Mouse (Mus musculus) kidney, adult 2 months (tissue): ENCODE results near the gene Kri1. TPM values are rescaled to one million over a fixed set of nuclear protein-coding genes. Genes with fewer than 3 reads are reported as not detected.
"Not testable (repeated sequence)": the region's sequence is repeated elsewhere in the genome, so short reads cannot be mapped to it uniquely, and the experiment has no call there.

Experiments
- DNase-seq: peaks from one replicate; pipeline ENCODE4 v3.0.0; 2021
- H3K27ac ChIP-seq: fragments of 200-500 bp; 2 replicates; pipeline ENCODE4 v1.5.1; 2012; ENCODE audit warnings: low read depth, low read length, control low read depth, inconsistent platforms; ENCODE audit not compliant: insufficient read depth
- H3K27me3 ChIP-seq: fragments of 200-500 bp; replicated peaks from 2 replicates; pipeline ENCODE4 v1.6.1; 2012; ENCODE audit warnings: mild to moderate bottlenecking, moderate library complexity, low read length, inconsistent platforms; ENCODE audit not compliant: control insufficient read depth, insufficient read depth
- H3K36me3 ChIP-seq: fragments of 200-500 bp; 2 replicates; pipeline ENCODE4 v1.6.1; 2012; ENCODE audit warnings: mild to moderate bottlenecking, moderate library complexity, low read length, inconsistent platforms; ENCODE audit not compliant: control insufficient read depth, insufficient read depth
- H3K4me1 ChIP-seq: fragments of 200-500 bp; 2 replicates; pipeline ENCODE4 v1.6.1; 2011; ENCODE audit warnings: low read length; ENCODE audit not compliant: control insufficient read depth, insufficient read depth
- H3K4me3 ChIP-seq: fragments of 200-500 bp; 2 replicates; pipeline ENCODE4 v1.5.1; 2011; ENCODE audit warnings: mild to moderate bottlenecking, low read depth, low read length, control low read depth; ENCODE audit not compliant: insufficient read depth
- CTCF ChIP-seq: fragments of 200-500 bp; conservative IDR thresholded peaks from 2 replicates; pipeline ENCODE4 v1.5.1; 2011; ENCODE audit warnings: low read depth, mild to moderate bottlenecking, control low read depth, low read length, moderate library complexity, mixed read lengths; ENCODE audit not compliant: insufficient read depth, insufficient read length
- POLR2A ChIP-seq: fragments of 200-500 bp; IDR thresholded peaks from one replicate; pipeline ENCODE4 v1.6.1; 2011; ENCODE audit warnings: low read depth, low read length, control low read depth
- WGBS: fragments of 180-500 bp; shearing (Covaris S2); methylation state at CpG from one replicate; pipeline ENCODE4 v1.1.7; 2018; 5-methylcytosine and 5-hydroxymethylcytosine counted together
- polyA plus RNA-seq: library from polyadenylated mRNA; depleted of rRNA; stranded (reverse); fragments of >200 nt; gene quantifications from 2 replicates; pipeline ENCODE4 v1.2.3, GENCODE M21; 2012

Kri1 gene
- polyA plus RNA-seq, 1 experiment: 14.2 TPM

DNA sequence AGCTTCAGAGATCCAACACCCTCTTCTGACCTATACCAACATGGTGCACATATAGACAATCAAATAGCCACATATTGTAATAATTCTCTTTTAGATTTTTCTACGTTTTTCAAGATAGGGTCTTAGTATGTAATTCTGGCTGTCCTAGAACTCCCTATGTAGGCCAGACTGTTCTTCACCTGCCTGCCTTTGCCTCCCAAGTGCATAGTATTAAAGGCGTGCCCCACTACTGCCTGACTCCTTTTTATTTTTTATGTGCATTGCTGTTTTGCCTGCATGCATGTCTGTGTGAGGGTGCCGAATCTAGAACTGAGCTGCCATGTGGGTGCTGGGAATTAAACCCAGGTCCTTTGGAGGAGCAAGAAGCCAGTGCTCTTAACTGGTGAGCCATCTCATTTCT, 4.5 kb upstream of the Kri1 start:
- Histone ChIP-seq H3K27me3 (no peaks in the 10 kb centered on the region), H3K27ac (no peak overlapping the region), H3K36me3 (no peaks in the 10 kb centered on the region), H3K4me3 (no peak overlapping the region), H3K4me1 (peaks cover 5% of the 10 kb centered on the region; the same call in 1 of the 2 replicates)
- 91% methylated on average over 3 of the region's 3 CpGs for WGBS
- no peak for DNase-seq
- no peak for TF ChIP-seq CTCF
- no peak for TF ChIP-seq POLR2A

DNA sequence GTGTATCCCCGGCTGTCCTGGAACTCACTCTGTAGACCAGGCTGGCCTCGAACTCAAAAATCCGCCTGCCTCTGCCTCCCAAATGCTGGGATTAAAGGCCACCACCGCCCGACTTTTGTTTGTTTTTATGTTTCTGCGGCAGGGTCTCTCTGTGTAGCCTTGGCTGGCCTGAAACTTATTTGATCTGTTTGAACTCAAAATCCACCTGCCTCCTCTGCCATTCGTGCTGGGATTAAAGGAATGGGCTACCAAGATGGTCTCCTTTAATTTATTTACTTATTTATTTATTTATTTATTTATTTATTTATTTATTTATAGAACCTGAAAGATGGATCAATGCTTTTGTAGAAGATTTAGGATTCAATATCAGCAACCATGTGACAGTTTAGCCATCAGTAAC, 4.1 kb upstream of the Kri1 start:
- H3K36me3 ChIP-seq, H3K4me1 ChIP-seq, H3K27ac ChIP-seq, H3K4me3 ChIP-seq, H3K27me3 ChIP-seq, DNase-seq: not testable (repeated sequence)
- 13% methylated on average over 7 of the region's 7 CpGs for WGBS

DNA sequence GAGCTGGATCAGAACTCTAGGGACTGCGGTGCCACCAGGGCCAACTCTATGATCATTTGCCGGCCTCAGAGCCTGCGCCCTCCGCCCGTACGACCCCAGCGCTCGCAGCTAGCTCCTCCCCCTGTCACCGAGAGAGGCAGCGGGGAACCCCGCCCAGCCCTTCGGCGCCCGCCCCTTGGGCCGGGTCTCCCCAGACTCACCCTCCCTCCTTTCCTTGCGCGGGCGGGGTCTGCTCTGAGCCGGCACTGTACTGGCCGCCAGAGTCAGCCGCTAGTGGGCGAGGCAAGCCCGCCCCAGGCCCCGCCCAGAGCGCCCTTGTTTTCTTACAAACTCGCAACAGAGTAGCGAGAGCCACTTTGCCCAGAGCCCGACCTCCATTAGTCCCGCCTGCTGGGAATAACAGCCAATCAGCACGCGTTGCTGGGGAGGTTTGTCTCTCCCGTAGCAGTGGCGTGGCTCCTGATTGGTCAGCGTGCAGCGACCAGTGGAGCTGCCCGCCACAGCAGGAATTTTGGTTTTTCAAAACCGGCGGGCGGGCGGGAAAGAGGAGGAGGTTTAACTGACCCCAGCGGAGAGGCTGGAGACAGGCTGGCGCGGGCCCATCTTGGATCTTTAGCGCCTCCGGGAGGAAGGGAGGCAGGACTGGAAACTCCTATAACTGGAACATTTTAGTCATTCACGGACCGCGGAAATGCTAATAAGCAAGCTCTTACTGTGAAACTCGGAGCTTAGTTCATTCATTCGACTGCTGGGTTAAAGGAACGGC, 3.4 kb upstream of the Kri1 start, which contains the start of gene Cdkn2d:
Gene Cdkn2d, minus strand, starts transcription at position 386 of the 766 bp plus-strand sequence.
- TF ChIP-seq CTCF (peak; percentile 55), POLR2A (peak; percentile 19)
- under 1% methylated on average over 49 of the region's 51 CpGs for WGBS

DNA sequence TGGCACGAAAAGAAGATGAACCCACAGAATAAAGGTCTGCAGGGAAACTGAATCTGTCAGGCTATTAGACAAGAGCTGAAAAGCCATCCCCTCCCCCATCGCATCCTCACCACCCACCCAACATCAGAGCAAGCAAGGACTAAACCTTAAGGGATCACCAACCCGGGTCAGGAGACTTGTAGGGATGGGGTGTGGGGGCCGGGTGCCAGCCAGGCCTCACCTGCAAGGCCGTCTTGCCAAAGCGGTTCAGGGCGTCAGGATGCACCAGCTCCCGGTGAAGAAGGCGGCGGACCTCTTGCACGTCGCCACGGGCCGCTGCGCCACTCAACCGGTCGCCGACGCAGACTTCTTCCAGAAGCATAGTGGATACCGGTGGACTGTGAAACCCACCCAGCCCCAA, 2.8 kb upstream of the Kri1 start:
- WGBS: under 1% methylated on average over 20 of the region's 20 CpGs
- Histone ChIP-seq H3K4me3 (peak overlapping the region; percentile 92), H3K27ac (peak overlapping the region; percentile 84), H3K27me3 (no peaks in the 10 kb centered on the region), H3K4me1 (peaks cover 10% of the 10 kb centered on the region; the same call in 1 of the 2 replicates), H3K36me3 (no peaks in the 10 kb centered on the region)
- DNase-seq: no peak
- TF ChIP-seq POLR2A (no peak), CTCF (no peak)

More for the DNA sequence above, 3.4 kb upstream of the Kri1 start, which contains the start of gene Cdkn2d:
- H3K36me3 ChIP-seq: no peaks in the 10 kb centered on the region
- H3K4me1 ChIP-seq: peaks cover 10% of the 10 kb centered on the region; the same call in 1 of the 2 replicates
- peak; percentile 100 for DNase-seq
- H3K4me3 ChIP-seq: peak within 1 kb of the TSS; percentile 92
- peak within 1 kb of the TSS; percentile 84 for H3K27ac ChIP-seq
- no peaks in the 10 kb centered on the region for H3K27me3 ChIP-seq

DNA sequence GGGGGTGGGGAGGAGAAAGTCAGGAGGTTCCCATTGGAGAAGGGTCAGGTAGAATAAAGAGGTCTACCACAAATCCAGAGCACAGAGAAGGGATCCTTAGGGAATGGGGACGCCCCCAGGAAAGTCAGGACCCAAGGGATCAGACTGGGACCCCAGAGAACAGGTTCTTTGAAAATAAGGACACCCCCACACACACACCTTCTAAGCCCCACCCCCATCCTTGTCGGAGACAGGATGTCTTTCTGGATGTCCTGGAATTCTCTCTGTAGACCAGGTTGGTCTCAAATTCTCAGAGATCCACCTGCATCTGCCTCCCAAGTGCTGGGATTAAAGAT, 1.5 kb upstream of the Kri1 start:
- Histone ChIP-seq H3K4me1 (peaks cover 10% of the 10 kb centered on the region; the same call in 1 of the 2 replicates), H3K27me3 (no peaks in the 10 kb centered on the region), H3K4me3 (no peak overlapping the region), H3K27ac (no peak overlapping the region), H3K36me3 (no peaks in the 10 kb centered on the region)
- no peak for TF ChIP-seq POLR2A
- TF ChIP-seq CTCF: no peak
- DNase-seq: no peak
- WGBS: 74% methylated on average over 2 of the region's 2 CpGs

DNA sequence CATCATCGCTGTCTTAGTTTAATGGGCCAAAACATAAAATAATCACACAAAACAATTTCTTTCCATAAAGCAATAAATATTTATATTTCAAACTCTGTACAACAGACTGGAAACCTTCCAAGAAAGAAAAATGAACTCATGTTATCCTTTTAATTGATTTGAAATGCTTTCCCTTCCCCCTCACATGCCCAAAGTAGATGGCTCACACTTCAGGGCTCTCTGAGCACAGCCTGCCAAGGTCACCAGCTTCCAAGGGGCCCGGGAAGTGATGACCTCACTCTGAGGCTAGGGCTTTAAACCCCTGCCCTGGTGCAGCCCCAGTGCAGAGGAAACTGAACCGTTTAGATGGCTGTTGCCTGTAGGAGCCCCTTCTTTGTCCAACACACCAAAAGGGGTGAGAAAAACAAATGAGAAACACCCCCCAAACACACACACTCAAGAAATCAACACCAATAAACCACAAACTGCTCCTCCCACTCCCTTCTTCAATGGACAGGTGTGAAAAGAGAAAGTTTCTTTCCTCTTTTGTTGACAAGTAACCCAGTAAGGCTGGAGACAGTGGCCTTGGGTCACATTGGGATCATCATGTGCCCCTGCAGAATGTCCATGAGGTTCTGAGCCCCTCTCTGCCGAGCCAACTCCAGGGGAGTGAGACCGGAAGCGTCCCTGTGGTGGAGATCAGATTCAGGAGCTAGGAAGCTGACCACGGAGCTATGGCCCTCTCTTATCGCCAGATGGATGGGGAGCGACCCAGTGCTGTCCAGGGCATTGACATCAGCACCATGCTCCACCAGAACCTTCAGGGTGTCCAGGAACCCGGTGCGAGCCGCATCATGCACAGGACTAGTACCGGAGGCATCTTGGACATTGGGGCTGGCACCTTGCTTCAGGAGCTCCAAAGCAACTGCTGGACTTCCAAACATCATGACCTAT, 901 bp upstream of the Kri1 start:
- H3K27me3 ChIP-seq: no peaks in the 10 kb centered on the region
- H3K36me3 ChIP-seq: no peaks in the 10 kb centered on the region
- H3K27ac ChIP-seq: peak overlapping the region; percentile 83
- peak overlapping the region; percentile 65 for H3K4me3 ChIP-seq
- TF ChIP-seq POLR2A (no peak), CTCF (no peak)
- H3K4me1 ChIP-seq: peaks cover 10% of the 10 kb centered on the region; the same call in 1 of the 2 replicates
- DNase-seq: peak; percentile 23
- WGBS: 68% methylated on average over 13 of the region's 13 CpGs

DNA sequence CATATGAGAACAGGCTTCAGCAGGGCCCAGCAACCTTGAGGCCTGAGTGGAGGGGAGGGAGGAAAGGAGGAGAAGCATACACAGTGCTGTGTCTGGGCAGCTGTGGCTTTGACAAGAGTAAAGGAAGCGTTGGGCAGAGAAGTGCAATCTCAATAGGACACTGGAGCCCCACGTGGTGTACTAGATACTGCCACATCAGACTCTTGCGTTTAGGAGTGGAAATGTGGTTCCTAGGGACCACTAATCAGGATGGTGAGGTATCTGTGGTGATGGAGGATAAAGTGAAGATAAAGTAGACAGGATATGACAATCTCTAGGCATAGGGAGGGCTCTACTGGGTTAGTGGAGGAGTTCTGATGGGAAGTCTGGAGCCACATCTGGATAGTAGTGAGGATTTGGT, 1.0 kb downstream of the Kri1 start:
- Histone ChIP-seq H3K36me3 (no peaks in the 10 kb centered on the region), H3K4me3 (no peak overlapping the region), H3K27me3 (no peaks in the 10 kb centered on the region), H3K27ac (no peak overlapping the region), H3K4me1 (peaks cover 10% of the 10 kb centered on the region; the same call in 1 of the 2 replicates)
- DNase-seq: no peak
- WGBS: 53% methylated on average over 3 of the region's 3 CpGs
- no peak for TF ChIP-seq POLR2A
- no peak for TF ChIP-seq CTCF
